Mouse (Mus musculus) heart, embryonic 12.5 days (tissue): Measurements from ENCODE around the gene Dnajc27. TPM values are rescaled to one million over a fixed set of nuclear protein-coding genes. Genes with fewer than 3 reads are reported as not detected.

Experiments
- ATAC-seq: fragments of 200-750 bp; cut with Nextera tagmentation; 2 replicates; pipeline ENCODE4 v1.8.0; 2017; ENCODE audit warnings: moderate TSS enrichment, moderate library complexity; ENCODE audit not compliant: insufficient number of reproducible peaks, low FRiP score
- H3K27ac ChIP-seq: fragments of 300-500 bp; sonication (generic); 2 replicates; pipeline ENCODE4 v1.5.1; 2016; ENCODE audit warnings: mild to moderate bottlenecking, moderate library complexity; ENCODE audit not compliant: poor library complexity, severe bottlenecking
- H3K27me3 ChIP-seq: fragments of 300-500 bp; sonication (generic); replicated peaks from 2 replicates; pipeline ENCODE4 v1.6.1; 2016; ENCODE audit warnings: mild to moderate bottlenecking, moderate library complexity
- H3K36me3 ChIP-seq: fragments of 300-500 bp; sonication (generic); 2 replicates; pipeline ENCODE4 v1.6.1; 2016; ENCODE audit warnings: mild to moderate bottlenecking, moderate library complexity
- H3K4me1 ChIP-seq: fragments of 300-500 bp; sonication (generic); replicated peaks from 2 replicates; pipeline ENCODE4 v1.6.1; 2016; ENCODE audit warnings: mild to moderate bottlenecking
- H3K4me2 ChIP-seq: fragments of 300-500 bp; sonication (generic); 2 replicates; pipeline ENCODE4 v1.6.1; 2016; ENCODE audit warnings: mild to moderate bottlenecking, moderate library complexity
- H3K4me3 ChIP-seq: fragments of 300-500 bp; sonication (generic); 2 replicates; pipeline ENCODE4 v1.5.1; 2016; ENCODE audit warnings: mild to moderate bottlenecking
- H3K9ac ChIP-seq: fragments of 300-500 bp; sonication (generic); 2 replicates; pipeline ENCODE4 v1.6.1; 2016; ENCODE audit warnings: mild to moderate bottlenecking, moderate library complexity
- H3K9me3 ChIP-seq: fragments of 300-500 bp; sonication (generic); replicated peaks from 2 replicates; pipeline ENCODE4 v1.6.1; 2016; ENCODE audit warnings: mild to moderate bottlenecking, moderate library complexity
- WGBS: fragments of 180-500 bp; shearing (Covaris S2); methylation state at CpG from one replicate; pipeline ENCODE4 v1.1.7; 2016; 5-methylcytosine and 5-hydroxymethylcytosine counted together
- polyA plus RNA-seq: library from polyadenylated mRNA; unstranded; fragments of >200 nt; fragmentation: Nextera tagmentation; extraction: Ambion mirVana; gene quantifications from 2 replicates; pipeline ENCODE4 v1.2.1, GENCODE M21; 2016

Dnajc27 gene
- polyA plus RNA-seq, 1 experiment from 2014 or later = 10.6 TPM

- H3K9ac ChIP-seq = no peak overlapping the region
- peak; percentile 64; the same call in 1 of the 2 replicates for ATAC-seq
- no peaks in the 10 kb centered on the region for H3K9me3 ChIP-seq
- no peak overlapping the region for H3K4me2 ChIP-seq
- WGBS = 17% methylated on average over 4 of the region's 4 CpGs
- no peak overlapping the region for H3K4me3 ChIP-seq
- peak overlapping the region; percentile 19; the same call in 1 of the 2 replicates for H3K27ac ChIP-seq
- no peaks in the 10 kb centered on the region for H3K36me3 ChIP-seq
- peaks cover 4% of the 10 kb centered on the region; the same call in 1 of the 2 replicates for H3K27me3 ChIP-seq
- H3K4me1 ChIP-seq = peaks cover 27% of the 10 kb centered on the region
Measured at GRCm38 (mm10) chr12:4054845-4055244, 27.5 kb upstream of the Dnajc27 start.

GRCm38 (mm10) chr12:4058321-4058720 lies 24.1 kb upstream of the Dnajc27 start:
- Histone ChIP-seq H3K27me3 (peaks cover 3% of the 10 kb centered on the region; the same call in 1 of the 2 replicates), H3K4me3 (no peak overlapping the region), H3K9ac (no peak overlapping the region), H3K36me3 (no peaks in the 10 kb centered on the region), H3K4me2 (no peak overlapping the region), H3K4me1 (peaks cover 12% of the 10 kb centered on the region), H3K27ac (no peak overlapping the region), H3K9me3 (peaks cover 4% of the 10 kb centered on the region; the same call in 1 of the 2 replicates)
- ATAC-seq = no peak
- 45% methylated on average over 9 of the region's 9 CpGs for WGBS

GRCm38 (mm10) chr12:4059683-4060082 lies 22.7 kb upstream of the Dnajc27 start:
- Histone ChIP-seq H3K4me2 (no peak overlapping the region), H3K27ac (no peak overlapping the region), H3K9ac (no peak overlapping the region), H3K27me3 (no peaks in the 10 kb centered on the region), H3K4me3 (no peak overlapping the region), H3K4me1 (peaks cover 8% of the 10 kb centered on the region), H3K36me3 (no peaks in the 10 kb centered on the region), H3K9me3 (peaks cover 4% of the 10 kb centered on the region; the same call in 1 of the 2 replicates)
- ATAC-seq = no peak
- WGBS = 86% methylated on average over 4 of the region's 4 CpGs

GRCm38 (mm10) chr12:4065498-4065897 lies 16.9 kb upstream of the Dnajc27 start:
- WGBS = 85% methylated on average over 2 of the region's 2 CpGs
- Histone ChIP-seq H3K36me3 (no peaks in the 10 kb centered on the region), H3K4me3 (no peak overlapping the region), H3K4me2 (no peak overlapping the region), H3K27me3 (no peaks in the 10 kb centered on the region), H3K9ac (no peak overlapping the region), H3K27ac (no peak overlapping the region), H3K4me1 (no peaks in the 10 kb centered on the region), H3K9me3 (no peaks in the 10 kb centered on the region)
- no peak for ATAC-seq

- WGBS = 63% methylated on average over 8 of the region's 8 CpGs
- H3K4me3 ChIP-seq = no peak overlapping the region
- no peaks in the 10 kb centered on the region for H3K4me1 ChIP-seq
- H3K4me2 ChIP-seq = no peak overlapping the region
- H3K27me3 ChIP-seq = no peaks in the 10 kb centered on the region
- no peaks in the 10 kb centered on the region for H3K9me3 ChIP-seq
- no peaks in the 10 kb centered on the region for H3K36me3 ChIP-seq
- H3K27ac ChIP-seq = no peak overlapping the region
- ATAC-seq = no peak
- no peak overlapping the region for H3K9ac ChIP-seq
Measured at GRCm38 (mm10) chr12:4065944-4066343, 16.4 kb upstream of the Dnajc27 start.

GRCm38 (mm10) chr12:4066681-4067459 lies 15.5 kb upstream of the Dnajc27 start:
- Histone ChIP-seq H3K27ac (no peak overlapping the region), H3K9ac (no peak overlapping the region), H3K36me3 (no peaks in the 10 kb centered on the region), H3K4me1 (no peaks in the 10 kb centered on the region), H3K27me3 (no peaks in the 10 kb centered on the region), H3K4me2 (no peak overlapping the region), H3K9me3 (no peaks in the 10 kb centered on the region), H3K4me3 (no peak overlapping the region)
- WGBS = 62% methylated on average over 6 of the region's 6 CpGs
- ATAC-seq = no peak

- Histone ChIP-seq H3K9ac (no peak overlapping the region), H3K4me1 (no peaks in the 10 kb centered on the region), H3K4me3 (no peak overlapping the region), H3K4me2 (no peak overlapping the region), H3K27ac (no peak overlapping the region), H3K27me3 (no peaks in the 10 kb centered on the region), H3K9me3 (no peaks in the 10 kb centered on the region), H3K36me3 (no peaks in the 10 kb centered on the region)
- WGBS = 76% methylated on average over 4 of the region's 4 CpGs
- ATAC-seq = no peak
Measured at GRCm38 (mm10) chr12:4068551-4068950, 13.8 kb upstream of the Dnajc27 start.

- no peak for ATAC-seq
- Histone ChIP-seq H3K27me3 (no peaks in the 10 kb centered on the region), H3K9me3 (no peaks in the 10 kb centered on the region), H3K27ac (no peak overlapping the region), H3K36me3 (no peaks in the 10 kb centered on the region), H3K4me2 (no peak overlapping the region), H3K4me3 (no peak overlapping the region), H3K9ac (no peak overlapping the region), H3K4me1 (peaks cover 9% of the 10 kb centered on the region)
- WGBS = 77% methylated on average over 9 of the region's 9 CpGs
Measured at GRCm38 (mm10) chr12:4071671-4072070, 10.7 kb upstream of the Dnajc27 start.

GRCm38 (mm10) chr12:4075407-4075806 lies 7.0 kb upstream of the Dnajc27 start:
- Histone ChIP-seq H3K36me3 (no peaks in the 10 kb centered on the region), H3K9ac (no peak overlapping the region), H3K27me3 (no peaks in the 10 kb centered on the region), H3K4me1 (peaks cover 12% of the 10 kb centered on the region), H3K4me2 (no peak overlapping the region), H3K27ac (no peak overlapping the region), H3K4me3 (no peak overlapping the region), H3K9me3 (no peaks in the 10 kb centered on the region)
- no peak for ATAC-seq
- WGBS = 31% methylated on average over 8 of the region's 8 CpGs

- ATAC-seq = no peak
- H3K9ac ChIP-seq = no peak overlapping the region
- H3K36me3 ChIP-seq = no peaks in the 10 kb centered on the region
- H3K4me2 ChIP-seq = no peak overlapping the region
- H3K4me1 ChIP-seq = peaks cover 12% of the 10 kb centered on the region
- H3K4me3 ChIP-seq = no peak overlapping the region
- H3K27me3 ChIP-seq = no peaks in the 10 kb centered on the region
- H3K27ac ChIP-seq = no peak overlapping the region
- H3K9me3 ChIP-seq = no peaks in the 10 kb centered on the region
Measured at GRCm38 (mm10) chr12:4076383-4076782, 6.0 kb upstream of the Dnajc27 start.

GRCm38 (mm10) chr12:4078069-4078468 lies 4.3 kb upstream of the Dnajc27 start:
- Histone ChIP-seq H3K27ac (no peak overlapping the region), H3K4me2 (no peak overlapping the region), H3K4me1 (peaks cover 17% of the 10 kb centered on the region), H3K27me3 (no peaks in the 10 kb centered on the region), H3K9me3 (no peaks in the 10 kb centered on the region), H3K9ac (no peak overlapping the region), H3K36me3 (no peaks in the 10 kb centered on the region), H3K4me3 (no peak overlapping the region)
- WGBS = 41% methylated on average over 1 of the region's 1 CpGs
- no peak for ATAC-seq

GRCm38 (mm10) chr12:4080311-4080710 lies 2.1 kb upstream of the Dnajc27 start:
- WGBS = 2% methylated on average over 2 of the region's 2 CpGs
- H3K27ac ChIP-seq = no peak overlapping the region
- ATAC-seq = no peak

More at GRCm38 (mm10) chr12:4080311-4080710, 2.1 kb upstream of the Dnajc27 start:
- Histone ChIP-seq H3K9me3 (no peaks in the 10 kb centered on the region), H3K4me1 (peaks cover 20% of the 10 kb centered on the region), H3K4me2 (no peak overlapping the region), H3K4me3 (no peak overlapping the region), H3K9ac (no peak overlapping the region), H3K36me3 (no peaks in the 10 kb centered on the region), H3K27me3 (no peaks in the 10 kb centered on the region)
